Mouse (Mus musculus) ovary, postnatal 10 days (tissue): ENCODE data around the gene Olfr304.
"Not testable (repeated sequence)": the region's sequence is repeated elsewhere in the genome, so short reads cannot be mapped to it uniquely, and the experiment has no call there.

Source experiments
- DNase-seq: peaks from one replicate; pipeline ENCODE4 v3.0.0; 2022; ENCODE audit warnings: low spot score

The Olfr304 gene

GRCm38 (mm10) chr7:86386558-86386957, at the start of gene Olfr304:
Olfr304 (minus strand) TSS chr7:86386658.
- DNase-seq = no peak

GRCm38 (mm10) chr7:86403546-86403945, 17.1 kb upstream of the Olfr304 start, which contains the start of gene Olfr301:
Olfr301 (plus strand) TSS chr7:86403846.
- DNase-seq = no peak

- DNase-seq = no peak
Measured at GRCm38 (mm10) chr7:86397689-86398088, 11.2 kb upstream of the Olfr304 start, which contains the start of gene Olfr303. Olfr303 (minus strand) TSS chr7:86397789.

GRCm38 (mm10) chr7:86385769-86386168, 689 bp downstream of the Olfr304 start:
- no peak for DNase-seq

GRCm38 (mm10) chr7:86366828-86367227, 19.6 kb downstream of the Olfr304 start, which contains the start of gene Olfr305:
Olfr305 (minus strand) TSS chr7:86366928.
- no peak for DNase-seq

DNA sequence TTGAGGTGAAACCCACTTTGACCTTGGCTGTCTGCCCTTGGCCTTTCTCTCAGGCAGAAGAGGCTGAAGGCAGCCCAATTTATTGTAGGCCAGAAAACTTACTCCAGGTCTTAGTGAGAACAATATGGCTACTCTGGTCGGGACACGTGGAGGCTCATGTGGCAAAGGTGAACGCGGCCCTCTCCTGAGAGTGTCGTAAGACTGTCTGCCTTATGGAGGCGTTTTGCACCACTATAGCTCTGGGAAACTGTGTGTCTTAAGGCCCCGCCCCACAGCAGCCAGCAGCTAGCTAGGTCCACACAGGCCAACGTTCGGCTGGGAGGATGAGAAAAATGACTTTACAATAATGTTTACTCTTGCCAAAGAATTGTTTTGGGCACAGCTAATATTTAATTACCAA, 40.2 kb downstream of the Olfr304 start:
- DNase-seq = not testable (repeated sequence)

DNA sequence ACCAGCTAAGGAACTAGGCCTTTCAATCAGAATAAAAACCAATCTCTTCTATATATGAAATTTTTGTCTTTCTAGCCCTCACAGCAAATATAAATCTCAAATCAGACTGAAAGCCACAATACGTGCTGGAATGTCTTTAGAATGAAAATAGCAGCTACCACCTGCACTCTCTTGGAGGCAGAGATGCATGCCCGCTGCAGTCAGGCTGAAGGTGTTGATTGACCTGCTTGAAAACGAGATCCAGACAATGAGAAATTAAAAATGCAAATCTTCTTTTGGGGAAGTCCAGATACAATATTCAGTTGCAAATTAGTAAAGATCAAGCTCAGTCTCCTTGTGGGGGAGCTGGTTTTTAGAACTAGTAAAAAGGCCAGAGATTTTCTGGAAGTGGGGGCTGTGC, 42.2 kb downstream of the Olfr304 start:
- DNase-seq = no peak

DNA sequence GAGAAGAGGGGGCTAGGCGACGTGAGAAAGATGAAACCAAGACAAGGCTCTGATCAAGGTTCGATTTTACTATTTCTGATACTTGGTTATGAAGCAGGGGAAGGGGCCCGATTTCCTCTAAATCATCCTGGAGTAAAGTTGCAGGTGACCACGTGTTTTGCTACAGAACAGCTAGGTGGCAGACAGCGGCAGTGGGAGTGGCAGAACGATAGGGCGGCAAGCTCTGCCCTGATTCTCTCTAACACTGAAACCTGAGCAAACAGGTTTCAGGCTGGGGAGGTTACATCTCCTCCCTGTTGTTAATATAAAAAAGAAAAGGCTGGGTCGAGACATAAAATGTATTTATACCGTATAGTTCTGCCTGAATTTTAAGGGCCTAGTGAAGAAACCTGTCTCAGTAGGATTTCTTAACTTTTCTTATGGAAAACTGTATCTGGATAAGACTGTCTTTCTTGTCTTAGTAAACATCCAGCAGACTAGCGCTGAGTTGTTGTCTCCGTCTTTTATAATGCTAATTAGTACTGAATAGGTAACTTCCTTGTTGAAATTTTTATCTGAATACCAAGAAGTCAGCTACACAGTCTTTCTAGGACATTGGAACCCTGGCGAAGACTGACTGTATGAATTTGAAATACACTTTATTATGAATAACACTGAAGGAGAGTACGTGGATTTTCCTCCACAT, 43.4 kb downstream of the Olfr304 start:
- DNase-seq = no peak

DNA sequence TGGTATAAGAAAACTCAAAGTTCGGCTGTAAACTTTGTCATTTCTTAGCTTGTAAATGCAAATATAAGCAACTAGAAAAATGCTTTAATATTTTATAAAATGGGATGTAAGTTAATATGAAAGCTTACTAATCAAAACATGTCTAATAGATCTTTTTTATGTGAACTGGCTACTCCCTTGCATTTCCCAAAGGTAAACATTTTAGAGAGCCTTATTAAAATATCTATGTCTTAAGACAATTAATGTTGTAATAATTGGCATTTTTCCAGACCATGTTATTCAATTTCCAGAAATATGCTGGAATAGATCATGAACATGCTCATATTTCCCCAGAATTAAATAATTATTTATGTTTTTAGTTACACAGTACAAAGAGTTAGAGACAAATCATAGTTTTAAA, 49.0 kb downstream of the Olfr304 start, which contains the start of gene Olfr307:
Olfr307 (minus strand) TSS at position 101 of the 400 bp plus-strand sequence.
- DNase-seq = no peak
